10 mouse cellular contexts compared by ENCODE assay signal in genomic region chr7:143753990-143754715, GRCm38 (mm10). TPM values are rescaled to one million over a fixed set of nuclear protein-coding genes. Genes with fewer than 3 reads are reported as not detected.
DNase-seq lines count a peak whose midpoint lies in the region; ATAC-seq lines count a peak whose summit lies in the region.
"Had no signal": no experiment of that assay in that cellular context is flagged by ENCODE, and none has a peak within 500 bp of the region (broad histone marks: within the 10 kb centered on the region; RNA-seq: fewer than 3 reads in every experiment).

No protein-coding gene starts in this region.

- H3K9ac ChIP-seq in midbrain, embryonic 11.5 days (ENCODE audit: low read length): no peak overlapping the region
- no peak overlapping the region for H3K9ac ChIP-seq in midbrain, embryonic 15.5 days

- no peak overlapping the region for H3K4me2 ChIP-seq in midbrain, embryonic 11.5 days
- H3K4me2 ChIP-seq in midbrain, embryonic 15.5 days: no peak overlapping the region

- intact Hi-C loops in gastrocnemius, postnatal 14 days (cut with DNase I; ENCODE audit: low total_unique reads): loop anchor here (10.0 kb wide), 1 partner anchor 269 kb away; no protein-coding TSS in a partner anchor

- no peaks in the 10 kb centered on the region for H3K36me3 ChIP-seq in midbrain, embryonic 11.5 days (ENCODE audit: control insufficient read depth, insufficient read depth, low read length)
- no peaks in the 10 kb centered on the region for H3K36me3 ChIP-seq in midbrain, embryonic 15.5 days (replicated peaks)

- no peaks in the 10 kb centered on the region for H3K9me3 ChIP-seq in midbrain, embryonic 11.5 days (ENCODE audit: control insufficient read depth, low read length)
- no peaks in the 10 kb centered on the region for H3K9me3 ChIP-seq in midbrain, embryonic 15.5 days

- DNase-seq in adrenal gland, adult 2 months: peak; percentile 60
- DNase-seq in adrenal gland, adult 8-10 months: no peak
- DNase-seq in midbrain, embryonic 11.5 days (ENCODE audit: low spot score, missing footprints): peak; percentile 88
- peak; percentile 58 for DNase-seq in c-Kit-positive CD71-negative TER-119-negative erythroid progenitor cells, embryonic 14.5 days (ENCODE audit: low read depth)
- peak; percentile 71 for DNase-seq in gastrocnemius, postnatal 14 days
- peak; percentile 61 to 66 for DNase-seq in lung, adult 18-20 months
- DNase-seq in spleen, adult 18-20 months: peak; percentile 29 to 49

- 45% methylated on average over 5 of the region's 5 CpGs for WGBS in midbrain, embryonic 11.5 days
- WGBS in midbrain, embryonic 15.5 days: 44% methylated on average over 5 of the region's 5 CpGs

- no peak for ATAC-seq in midbrain, embryonic 11.5 days (ENCODE audit: low FRiP score)
- no peak for ATAC-seq in midbrain, embryonic 15.5 days (replicated peaks)
- ATAC-seq: Patski had no signal

- H3K4me1 ChIP-seq in midbrain, embryonic 11.5 days (ENCODE audit: control insufficient read depth, insufficient read depth, low read length): peaks cover 6% of the 10 kb centered on the region; the same call in 1 of the 2 replicates
- peaks cover 10% of the 10 kb centered on the region for H3K4me1 ChIP-seq in midbrain, embryonic 15.5 days

- no peak overlapping the region for H3K27ac ChIP-seq in midbrain, embryonic 11.5 days (ENCODE audit: low read depth, low read length)
- H3K27ac ChIP-seq in midbrain, embryonic 15.5 days: no peak overlapping the region

- H3K4me3 ChIP-seq in midbrain, embryonic 11.5 days (ENCODE audit: low read depth, low read length): no peak overlapping the region
- H3K4me3 ChIP-seq in midbrain, embryonic 15.5 days: no peak overlapping the region

- peaks cover 15% of the 10 kb centered on the region; the same call in 1 of the 2 replicates for H3K27me3 ChIP-seq in midbrain, embryonic 11.5 days (ENCODE audit: control insufficient read depth, insufficient read depth, low read length)
- peaks cover 18% of the 10 kb centered on the region for H3K27me3 ChIP-seq in midbrain, embryonic 15.5 days (replicated peaks)
- H3K27me3 ChIP-seq: Patski had no signal

RNA-seq across cellular contexts. Expression of gene Osbpl5, which starts 2.6 kb away (rescaled TPM):
- total RNA-seq in adrenal gland, adult 2 months (2021): 10 to 100 TPM; 25.8 to 47.4 TPM
- 28.1 and 28.2 TPM in 2 replicates for polyA plus RNA-seq in adrenal gland, adult 2 months (2012; rRNA removed)
- 10 to 100 TPM; 39.0 to 58.1 (median 45.3) TPM for total RNA-seq in adrenal gland, adult 8-10 months (2022)
- polyA plus RNA-seq in midbrain, embryonic 11.5 days (2014; fragmentation: Nextera tagmentation; extraction: Ambion mirVana): 11.2 and 13.0 TPM in 2 replicates
- polyA plus RNA-seq in midbrain, embryonic 15.5 days (2015; fragmentation: Nextera tagmentation; extraction: Ambion mirVana): 39.7 and 44.0 TPM in 2 replicates
- total RNA-seq in gastrocnemius, postnatal 14 days (2021): 10 to 100 TPM; 27.8 to 29.4 TPM

RNA-seq across cellular contexts. Expression of gene Mrgprg, which starts 12.6 kb away (rescaled TPM):
- 1 to 10 TPM; 1.1 to 2.9 TPM for total RNA-seq in adrenal gland, adult 2 months (2021)
- polyA plus RNA-seq in adrenal gland, adult 2 months (2012; rRNA removed): 1.5 and 3.7 TPM in 2 replicates
- total RNA-seq in adrenal gland, adult 8-10 months (2022): 1 to 10 TPM in 2 of 4 experiments, under 1 TPM in 2; 0.28 to 2.1 (median 0.78) TPM
- polyA plus RNA-seq in midbrain, embryonic 11.5 days (2014; fragmentation: Nextera tagmentation; extraction: Ambion mirVana): not detected in 2 replicates
- polyA plus RNA-seq in midbrain, embryonic 15.5 days (2015; fragmentation: Nextera tagmentation; extraction: Ambion mirVana): not detected in 2 replicates
- not detected for total RNA-seq in gastrocnemius, postnatal 14 days (2021)
- polyA plus RNA-seq: large intestine, adult 2 months; Patski had no signal

RNA-seq across cellular contexts. Expression of gene Mrgpre, which starts 30.1 kb away (rescaled TPM):
- 1 to 10 TPM; 1.7 to 3.2 TPM for total RNA-seq in adrenal gland, adult 2 months (2021)
- polyA plus RNA-seq in adrenal gland, adult 2 months (2012; rRNA removed): 2.5 and 3.9 TPM in 2 replicates
- 1 to 10 TPM; 2.7 to 5.1 (median 3.9) TPM for total RNA-seq in adrenal gland, adult 8-10 months (2022)
- 2.7 and 3.7 TPM in 2 replicates for polyA plus RNA-seq in midbrain, embryonic 11.5 days (2014; fragmentation: Nextera tagmentation; extraction: Ambion mirVana)
- 9.8 and 10.0 TPM in 2 replicates for polyA plus RNA-seq in midbrain, embryonic 15.5 days (2015; fragmentation: Nextera tagmentation; extraction: Ambion mirVana)
- total RNA-seq in gastrocnemius, postnatal 14 days (2021): 1 to 10 TPM; 1.0 to 1.1 TPM
